Mouse (Mus musculus) megakaryocyte, embryonic 14.5 days (primary cell): ENCODE data around the gene Gm7168.

ENCODE experiments used
- FLI1 ChIP-seq: IDR thresholded peaks from 2 replicates; pipeline ENCODE4 v1.6.1; 2012; ENCODE audit warnings: low read length, inconsistent platforms, mixed read lengths
- GATA1 ChIP-seq: IDR thresholded peaks from 3 replicates; pipeline ENCODE4 v1.6.1; 2012; ENCODE audit warnings: mixed read lengths, low read length, inconsistent platforms, borderline replicate concordance

DNA sequence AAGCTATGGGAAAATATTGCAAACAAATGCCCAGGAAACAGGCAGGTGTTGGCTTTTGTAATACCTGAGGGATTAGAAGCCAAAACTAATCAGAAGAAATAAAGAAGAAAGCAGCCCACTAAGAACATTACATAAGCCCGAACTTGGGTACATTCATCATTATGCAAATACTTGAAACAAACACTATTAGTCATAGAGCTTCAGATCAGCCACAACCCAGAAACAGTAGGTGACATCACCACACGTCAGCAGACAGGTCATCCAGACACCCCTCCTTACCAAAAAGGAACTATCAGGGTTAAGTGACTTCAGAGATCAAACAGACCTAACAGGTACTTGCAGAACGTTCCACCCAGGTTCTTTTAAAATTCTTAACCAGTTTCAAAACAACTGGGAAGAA lies 22.2 kb upstream of the Gm7168 start:
- no peak for TF ChIP-seq GATA1
- no peak for TF ChIP-seq FLI1
